Mouse (Mus musculus) adrenal gland, adult (tissue): ENCODE measurements around the gene Dennd4c.

Source experiments
- DNase-seq, 2 experiments: peaks; one replicate each; pipeline ENCODE4 v3.0.0; 2022 to 2023; ENCODE audit warnings: low spot score in 1 of 2; ENCODE audit not compliant: inconsistent age in 2 of 2

The Dennd4c gene

GRCm38 (mm10) chr4:86748336-86749291 is at the start of gene Dennd4c:
Gene Dennd4c, plus strand, starts transcription at chr4:86748555.
- peak; percentile 97 to 99 for DNase-seq

GRCm38 (mm10) chr4:86699161-86699865 is 49.0 kb upstream of the Dennd4c start:
- no peak for DNase-seq

DNA sequence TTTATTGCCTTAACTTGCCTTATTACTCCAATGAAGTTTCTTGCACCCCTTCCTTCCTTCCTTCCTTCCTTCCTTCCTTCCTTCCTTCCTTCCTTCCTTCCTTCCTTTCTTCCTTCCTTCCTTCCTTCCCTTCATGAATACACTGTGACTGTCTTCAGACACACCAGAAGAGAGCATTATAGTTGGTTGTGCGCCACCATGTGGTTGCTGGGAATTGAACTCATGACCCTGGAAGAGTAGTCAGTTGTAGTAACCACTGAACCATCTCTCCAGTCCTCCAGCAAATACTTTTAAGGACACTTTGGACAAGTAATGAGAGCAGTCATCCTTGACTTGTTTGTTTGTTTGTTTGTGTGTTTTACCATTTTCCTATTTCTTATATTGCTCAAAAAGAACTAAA is 39.6 kb upstream of the Dennd4c start:
- peak in 1 of 2 experiments; percentile 42 for DNase-seq

DNA sequence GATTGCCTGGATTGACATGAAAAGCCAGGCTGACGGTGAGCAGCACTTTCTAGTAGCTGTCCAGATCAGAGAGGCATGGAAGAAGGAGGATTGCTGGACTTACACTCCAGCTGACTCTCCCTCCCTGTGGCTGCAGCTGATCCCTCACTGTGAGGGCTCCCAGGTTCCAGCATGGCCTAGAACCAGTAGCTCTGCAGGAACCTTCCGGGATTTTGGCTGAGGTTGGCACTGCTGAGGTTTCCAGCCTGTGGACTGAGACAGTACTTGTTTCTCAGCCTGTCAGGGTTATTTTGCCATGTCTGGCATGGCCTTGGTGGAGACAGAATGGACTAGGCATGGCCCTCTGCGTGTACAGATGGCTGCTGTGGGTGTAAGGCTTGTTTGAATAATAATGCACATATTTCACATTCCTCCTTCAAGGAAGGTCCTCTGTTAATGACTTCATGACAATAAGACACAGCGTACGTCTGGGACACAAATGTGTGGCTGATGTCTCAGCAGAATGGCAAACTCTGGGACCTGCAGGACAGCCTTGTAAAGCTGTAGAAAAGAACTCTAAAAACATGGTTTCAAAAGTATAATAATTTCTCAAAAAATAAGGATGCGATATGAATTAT is 38.2 kb upstream of the Dennd4c start:
- peak in 1 of 2 experiments; percentile 73 for DNase-seq

DNA sequence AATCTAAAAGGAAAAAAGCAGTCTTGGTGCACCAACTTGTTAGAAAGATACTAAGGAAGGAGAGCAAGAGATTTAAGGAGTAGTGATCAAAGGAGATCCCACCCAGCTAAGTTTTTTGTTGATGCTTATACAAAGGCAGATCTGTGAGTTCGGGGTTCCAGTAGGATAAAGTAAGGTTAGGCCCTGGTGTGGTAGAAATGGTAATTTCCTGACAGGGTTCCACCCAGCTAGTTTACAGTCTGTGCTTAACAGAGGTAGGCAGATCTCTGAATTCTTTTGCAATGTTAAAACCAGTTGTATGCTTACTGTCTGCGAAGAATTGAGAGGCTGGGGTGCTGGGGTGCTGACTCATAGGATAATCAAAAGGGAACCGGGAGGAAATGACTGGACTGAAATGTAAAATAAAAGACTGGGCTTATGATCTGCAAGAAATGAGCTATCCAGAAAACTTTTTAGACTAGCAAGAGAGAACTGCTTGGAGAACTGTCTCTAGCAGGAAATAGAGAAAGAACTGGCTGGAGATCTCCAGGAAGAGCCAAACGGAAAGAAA is 37.6 kb upstream of the Dennd4c start:
- peak in 1 of 2 experiments; percentile 31 for DNase-seq

- DNase-seq, result peak; percentile 76 to 90
Observed at GRCm38 (mm10) chr4:86712751-86713195, 35.6 kb upstream of the Dennd4c start.

GRCm38 (mm10) chr4:86713518-86713917 is 34.8 kb upstream of the Dennd4c start:
- DNase-seq, result peak in 1 of 2 experiments; percentile 46

DNA sequence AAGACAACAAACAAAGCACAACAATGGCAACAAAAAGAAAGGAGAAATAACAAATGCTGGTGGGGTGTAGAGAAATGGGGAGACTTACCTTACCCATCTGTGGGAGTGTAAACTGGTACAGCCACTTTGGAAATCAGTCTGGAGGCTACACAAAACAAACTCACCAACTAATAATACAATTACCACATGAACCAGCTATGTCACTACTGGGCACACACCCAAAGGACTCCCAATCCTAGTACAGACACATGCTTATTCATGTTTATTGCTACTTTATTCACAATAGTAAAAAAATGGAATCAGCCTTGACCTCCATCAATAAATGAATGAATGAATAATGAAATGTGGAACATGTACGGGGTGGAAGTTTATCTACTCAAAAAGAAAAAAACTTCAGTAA is 33.0 kb upstream of the Dennd4c start:
- DNase-seq, result peak; percentile 37 to 78

GRCm38 (mm10) chr4:86717176-86717575 is 31.2 kb upstream of the Dennd4c start:
- DNase-seq, result peak in 1 of 2 experiments; percentile 86

- peak in 1 of 2 experiments; percentile 72 for DNase-seq
Observed at GRCm38 (mm10) chr4:86718878-86719577, 29.3 kb upstream of the Dennd4c start.

DNA sequence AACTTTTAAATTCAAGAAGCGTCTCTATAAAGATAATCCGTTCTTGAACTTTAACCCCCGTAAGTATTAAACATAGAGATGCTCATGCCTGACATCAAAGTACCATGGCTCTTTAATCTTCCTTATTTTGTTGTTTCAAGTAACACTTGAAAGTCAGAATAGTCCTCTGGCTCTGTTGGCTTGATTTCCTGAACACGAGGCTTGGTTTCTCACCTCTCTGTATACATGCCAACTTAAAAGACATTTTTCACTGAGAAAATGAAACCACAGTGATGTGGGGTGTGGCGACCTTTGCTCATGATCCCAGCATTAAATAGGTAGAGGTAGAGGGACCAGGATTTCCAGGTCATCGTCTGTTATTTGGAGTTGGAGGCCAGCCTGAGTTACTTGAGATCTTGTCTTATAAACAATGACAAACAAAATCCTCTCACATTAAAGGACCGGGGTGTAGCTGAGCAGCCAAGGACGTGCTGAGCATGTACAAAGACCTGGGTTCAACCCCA is 26.4 kb upstream of the Dennd4c start:
- peak in 1 of 2 experiments; percentile 65 for DNase-seq

- DNase-seq, result peak; percentile 65 to 84
Observed at GRCm38 (mm10) chr4:86725175-86725574, 23.2 kb upstream of the Dennd4c start.

GRCm38 (mm10) chr4:86726141-86726540 is 22.2 kb upstream of the Dennd4c start:
- no peak for DNase-seq

GRCm38 (mm10) chr4:86729829-86730228 is 18.5 kb upstream of the Dennd4c start:
- DNase-seq, result no peak

DNA sequence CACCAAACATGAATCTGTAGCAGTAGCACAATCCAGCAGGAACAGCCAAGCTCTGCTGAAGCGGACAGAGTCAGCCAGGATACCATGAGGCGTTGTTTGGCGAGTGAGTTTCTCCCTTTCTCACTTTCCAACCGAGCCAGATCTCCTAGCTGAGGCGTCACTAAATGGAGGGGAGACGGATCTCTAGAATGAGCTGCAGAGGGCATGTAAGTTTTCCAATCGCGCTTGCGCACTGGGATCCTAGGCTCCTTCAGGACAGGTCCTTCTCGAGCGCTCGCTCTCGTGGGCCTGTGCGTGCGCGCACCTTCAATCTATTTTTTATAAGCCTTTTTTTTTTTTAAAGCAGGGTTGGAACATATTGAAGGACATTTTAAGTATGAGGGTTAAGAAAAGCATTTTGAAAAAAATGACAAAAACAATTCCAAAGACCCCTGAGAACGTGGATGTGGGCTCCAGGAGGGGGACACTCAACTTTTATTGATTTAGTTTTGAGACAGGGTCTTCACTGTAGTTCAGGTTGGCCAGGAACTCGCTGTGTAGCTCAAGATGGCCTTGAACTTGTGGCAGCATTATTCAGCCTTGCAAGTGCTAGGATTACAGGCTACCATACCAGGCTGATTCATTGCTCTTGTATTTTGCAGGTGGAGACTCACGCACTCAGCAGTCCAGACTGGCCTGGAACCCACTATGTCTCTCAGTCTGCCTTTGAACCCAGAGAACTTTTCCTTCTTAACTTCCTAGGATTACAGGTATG is 14.1 kb upstream of the Dennd4c start:
- DNase-seq, result peak; percentile 52 to 59

GRCm38 (mm10) chr4:86739308-86739993 is 8.9 kb upstream of the Dennd4c start:
- DNase-seq, result no peak

DNA sequence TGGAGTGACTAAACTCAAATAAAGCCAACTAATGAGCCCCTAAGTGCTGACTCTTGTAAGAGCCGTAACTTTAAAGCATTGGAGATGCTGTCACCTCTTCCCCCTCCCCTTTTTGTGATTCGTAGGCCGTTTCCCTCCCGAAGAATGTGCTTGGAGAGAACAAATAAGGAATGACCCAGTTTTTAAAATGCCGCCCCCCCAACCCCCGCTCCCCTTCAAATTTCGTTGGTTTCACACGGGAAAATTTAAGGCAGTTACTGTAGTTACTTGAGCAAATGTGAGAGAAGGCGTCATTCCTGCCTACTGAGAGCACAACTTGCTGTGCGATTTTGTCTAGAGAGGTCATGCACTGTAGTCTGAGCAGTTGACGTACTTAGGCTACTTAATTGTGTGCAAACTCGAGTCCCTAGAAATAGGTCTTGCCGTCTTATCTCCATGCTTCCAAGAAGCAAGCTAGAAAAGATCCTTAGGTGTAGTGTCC is 1.0 kb downstream of the Dennd4c start:
- peak; percentile 43 to 83 for DNase-seq

- DNase-seq, result peak; percentile 24 to 75
Observed at GRCm38 (mm10) chr4:86750346-86750945, 2.1 kb downstream of the Dennd4c start.
